Mouse (Mus musculus) kidney, embryonic 15.5 days (tissue): ENCODE results near the gene Cggbp1. TPM values are rescaled to one million over a fixed set of nuclear protein-coding genes. Genes with fewer than 3 reads are reported as not detected.

ENCODE experiments used
- ATAC-seq: fragments of 200-750 bp; cut with Nextera tagmentation; replicated peaks from 2 replicates; pipeline ENCODE4 v1.8.0; 2017; ENCODE audit warnings: moderate TSS enrichment; ENCODE audit not compliant: low FRiP score
- H3K27ac ChIP-seq: fragments of 300-500 bp; sonication (generic); 2 replicates; pipeline ENCODE4 v1.5.1; 2015; ENCODE audit warnings: mild to moderate bottlenecking, inconsistent platforms
- H3K27me3 ChIP-seq: fragments of 300-500 bp; sonication (generic); 2 replicates; pipeline ENCODE4 v1.6.1; 2015; ENCODE audit warnings: inconsistent platforms
- H3K36me3 ChIP-seq: fragments of 300-500 bp; sonication (generic); 2 replicates; pipeline ENCODE4 v1.6.1; 2015; ENCODE audit warnings: inconsistent platforms
- H3K4me1 ChIP-seq: fragments of 300-500 bp; sonication (generic); 2 replicates; pipeline ENCODE4 v1.6.1; 2015; ENCODE audit warnings: inconsistent platforms
- H3K4me2 ChIP-seq: fragments of 300-500 bp; sonication (generic); 2 replicates; pipeline ENCODE4 v1.6.1; 2015; ENCODE audit warnings: moderate library complexity, mild to moderate bottlenecking, inconsistent platforms
- H3K4me3 ChIP-seq: fragments of 300-500 bp; sonication (generic); replicated peaks from 2 replicates; pipeline ENCODE4 v1.5.1; 2015; ENCODE audit warnings: mild to moderate bottlenecking, inconsistent platforms
- H3K9ac ChIP-seq: fragments of 300-500 bp; sonication (generic); 2 replicates; pipeline ENCODE4 v1.6.1; 2015; ENCODE audit warnings: mild to moderate bottlenecking, inconsistent platforms
- H3K9me3 ChIP-seq: fragments of 300-500 bp; sonication (generic); replicated peaks from 2 replicates; pipeline ENCODE4 v1.6.1; 2016; ENCODE audit warnings: inconsistent platforms
- WGBS: fragments of 180-500 bp; shearing (Covaris S2); methylation state at CpG from one replicate; pipeline ENCODE4 v1.1.7; 2015; ENCODE audit warnings: mixed read lengths; 5-methylcytosine and 5-hydroxymethylcytosine counted together
- polyA plus RNA-seq: library from polyadenylated mRNA; unstranded; fragments of >200 nt; fragmentation: Nextera tagmentation; extraction: Ambion mirVana; gene quantifications from 2 replicates; pipeline ENCODE4 v1.2.1, GENCODE M21; 2015

The Cggbp1 gene
- polyA plus RNA-seq, 1 experiment from 2014 or later = 84.0 TPM

- no peak overlapping the region for H3K4me2 ChIP-seq
- ATAC-seq = no peak; the same call in 1 of the 2 replicates
These were observed 47.3 kb downstream of the Cggbp1 start for GRCm38 (mm10) chr16:64899084-64899483.

GRCm38 (mm10) chr16:64903328-64903727 lies 51.5 kb downstream of the Cggbp1 start:
- H3K9me3 ChIP-seq = no peaks in the 10 kb centered on the region
- H3K4me1 ChIP-seq = no peaks in the 10 kb centered on the region
- WGBS = 37% methylated on average over 2 of the region's 2 CpGs
- no peaks in the 10 kb centered on the region for H3K36me3 ChIP-seq
- no peak overlapping the region for H3K4me2 ChIP-seq
- H3K27ac ChIP-seq = no peak overlapping the region
- no peaks in the 10 kb centered on the region for H3K27me3 ChIP-seq
- H3K9ac ChIP-seq = no peak overlapping the region
- no peak for ATAC-seq
- no peak overlapping the region for H3K4me3 ChIP-seq

More at GRCm38 (mm10) chr16:64899084-64899483, 47.3 kb downstream of the Cggbp1 start:
- no peak overlapping the region for H3K9ac ChIP-seq
- no peaks in the 10 kb centered on the region for H3K9me3 ChIP-seq
- H3K27ac ChIP-seq = no peak overlapping the region
- 40% methylated on average over 2 of the region's 2 CpGs for WGBS
- no peaks in the 10 kb centered on the region for H3K4me1 ChIP-seq
- no peak overlapping the region for H3K4me3 ChIP-seq
- no peaks in the 10 kb centered on the region for H3K27me3 ChIP-seq
- no peaks in the 10 kb centered on the region for H3K36me3 ChIP-seq

- Histone ChIP-seq H3K9ac (no peak overlapping the region), H3K4me3 (no peak overlapping the region), H3K27ac (no peak overlapping the region), H3K4me2 (no peak overlapping the region), H3K36me3 (no peaks in the 10 kb centered on the region), H3K9me3 (no peaks in the 10 kb centered on the region), H3K27me3 (no peaks in the 10 kb centered on the region), H3K4me1 (no peaks in the 10 kb centered on the region)
- ATAC-seq = no peak
- WGBS = 24% methylated on average over 3 of the region's 3 CpGs
These were observed 55.3 kb downstream of the Cggbp1 start for GRCm38 (mm10) chr16:64907112-64907511.

GRCm38 (mm10) chr16:64908747-64909146 lies 57.0 kb downstream of the Cggbp1 start:
- ATAC-seq = peak; percentile 76
- H3K4me2 ChIP-seq = no peak overlapping the region
- no peaks in the 10 kb centered on the region for H3K9me3 ChIP-seq
- H3K27me3 ChIP-seq = no peaks in the 10 kb centered on the region
- WGBS = 60% methylated on average over 10 of the region's 10 CpGs
- H3K4me3 ChIP-seq = no peak overlapping the region
- H3K4me1 ChIP-seq = no peaks in the 10 kb centered on the region
- no peaks in the 10 kb centered on the region for H3K36me3 ChIP-seq
- no peak overlapping the region for H3K9ac ChIP-seq
- H3K27ac ChIP-seq = no peak overlapping the region

Other genes with a start within 250 kb of the Cggbp1 start
- gene Csnka2ip, start 249.6 kb upstream of the Cggbp1 start, polyA plus RNA-seq = not detected in 2 replicates
- 21.8 and 23.7 TPM in 2 replicates for gene 4930453N24Rik, start 80.8 kb upstream of the Cggbp1 start, polyA plus RNA-seq
- gene Zfp654, start 344 bp upstream of the Cggbp1 start, polyA plus RNA-seq = 5.8 and 6.4 TPM in 2 replicates